In the genomic region with DNA sequence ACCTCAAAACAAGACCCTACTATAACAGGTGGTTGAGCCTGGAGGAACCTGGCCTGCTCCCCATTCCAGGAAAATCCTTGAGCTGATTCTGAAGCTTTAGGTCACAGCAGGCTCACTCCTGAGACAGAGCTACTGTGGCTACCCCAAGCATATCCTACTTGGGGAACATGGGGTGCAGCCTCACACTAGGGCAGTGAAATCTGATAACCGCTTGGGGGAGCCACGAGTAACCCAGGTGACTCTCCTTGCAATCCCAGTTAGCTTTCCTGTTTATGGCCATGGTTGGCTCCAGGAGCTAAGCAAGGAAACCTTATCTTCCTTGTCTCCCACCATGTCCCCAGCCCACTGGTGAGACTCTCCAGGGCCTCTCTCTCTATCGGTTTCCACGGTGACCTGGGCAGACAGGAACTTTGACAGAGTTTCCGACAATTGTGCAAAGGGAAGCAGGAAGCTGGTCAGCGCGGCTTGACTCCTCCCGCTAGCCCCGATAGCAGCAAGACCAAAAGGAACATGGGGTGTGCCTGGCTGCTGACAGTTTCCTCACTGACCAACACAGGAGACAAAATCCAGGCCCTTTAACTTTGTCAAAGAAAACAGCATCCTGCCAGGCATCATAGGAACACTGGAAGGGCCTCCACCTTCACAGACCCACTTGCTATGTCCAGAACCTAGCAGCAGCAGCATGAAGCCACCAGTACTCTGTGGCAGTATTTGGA, we compare ENCODE assay signal across 8 mouse cellular contexts. TPM values are rescaled to one million over a fixed set of nuclear protein-coding genes. Genes with fewer than 3 reads are reported as not detected.
DNase-seq lines count a peak whose midpoint lies in the region; ATAC-seq and TF ChIP-seq lines count a peak whose summit lies in the region.

No protein-coding gene starts in this region.

- TF ChIP-seq POLR2A in cortical plate, adult 2 months (IDR thresholded peaks at IDR 0.05; ENCODE audit: extremely low read depth, insufficient read depth, low read length): no peak

- TF ChIP-seq CTCF in cortical plate, adult 2 months (IDR thresholded peaks at IDR 0.05; ENCODE audit: extremely low read depth, insufficient read depth, low read length): peak; percentile 11; the same call in 1 of the 2 replicates

- peaks cover 35% of the 10 kb centered on the region for H3K36me3 ChIP-seq in heart, embryonic 16.5 days (ENCODE audit: control insufficient read depth, insufficient read depth)
- H3K36me3 ChIP-seq in macrophage (ENCODE audit: inconsistent target): peaks cover 53% of the 10 kb centered on the region

- no peaks in the 10 kb centered on the region; the same call in 1 of the 2 replicates for H3K4me1 ChIP-seq in cortical plate, adult 2 months (ENCODE audit: control insufficient read depth, insufficient read depth, low read length)
- peaks cover 8% of the 10 kb centered on the region; the same call in 1 of the 2 replicates for H3K4me1 ChIP-seq in heart, embryonic 16.5 days (ENCODE audit: control insufficient read depth, insufficient read depth, low read length)

- WGBS in heart, embryonic 16.5 days: 17% methylated on average over 9 of the region's 9 CpGs
- WGBS in macrophage (ENCODE audit: missing documents): 14% methylated on average over 9 of the region's 9 CpGs

- ATAC-seq in heart, embryonic 16.5 days (replicated peaks; ENCODE audit: extremely low read depth, insufficient read depth, low FRiP score): peak; percentile 71

- DNase-seq in 3T3-L1 (ENCODE audit: low read depth, low spot score): peak; percentile 5
- peak; percentile 78 for DNase-seq in kidney, postnatal 10 days
- no peak for DNase-seq in ovary, postnatal 36 days (ENCODE audit: low spot score)
- DNase-seq in cerebellum, postnatal 36 days: no peak
- DNase-seq in left cerebral cortex, adult 18-20 months (ENCODE audit: low spot score in 2 of 2): no peak

- no peaks in the 10 kb centered on the region for H3K27me3 ChIP-seq in heart, embryonic 16.5 days (ENCODE audit: control insufficient read depth, insufficient read depth, low read length)

- H3K9me3 ChIP-seq in heart, embryonic 16.5 days (replicated peaks; ENCODE audit: control insufficient read depth, low read length): no peaks in the 10 kb centered on the region

- H3K27ac ChIP-seq in cortical plate, adult 2 months (ENCODE audit: insufficient read depth, low read length): peak overlapping the region; percentile 42
- peak overlapping the region; percentile 82 for H3K27ac ChIP-seq in heart, embryonic 16.5 days (ENCODE audit: low read length)
- H3K27ac ChIP-seq in macrophage: peak overlapping the region; percentile 78

- no peaks in the 10 kb centered on the region; the same call in 1 of the 2 replicates for H3K79me2 ChIP-seq in macrophage (ENCODE audit: inconsistent target)

- H3K9ac ChIP-seq in heart, embryonic 16.5 days (ENCODE audit: low read length): no peak overlapping the region

- H3K4me2 ChIP-seq in heart, embryonic 16.5 days (ENCODE audit: low read depth, low read length): peak overlapping the region; percentile 14; the same call in 1 of the 2 replicates

- H3K4me3 ChIP-seq in cortical plate, adult 2 months (ENCODE audit: insufficient read depth, low read length): no peak overlapping the region
- no peak overlapping the region for H3K4me3 ChIP-seq in heart, embryonic 16.5 days (ENCODE audit: low read length)
- H3K4me3 ChIP-seq in macrophage (ENCODE audit: inconsistent target): no peak overlapping the region

RNA-seq across cellular contexts. Expression of a gene that starts 29.9 kb away (rescaled TPM):
- polyA plus RNA-seq in cortical plate, adult 2 months (2012; rRNA removed): 30.6 and 32.2 TPM in 2 replicates
- polyA plus RNA-seq in heart, embryonic 16.5 days (2015; fragmentation: Nextera tagmentation; extraction: Ambion mirVana): 14.5 and 14.8 TPM in 2 replicates
- total RNA-seq in macrophage (2018; cell fraction: chromatin; rRNA removed): 100 to 1,000 TPM in 17 of 26 experiments, 10 to 100 TPM in 9; 55.6 to 143 (median 105) TPM
- total RNA-seq in macrophage (2018; cell fraction: cytosol; rRNA removed): 10 to 100 TPM; 35.0 to 58.5 (median 50.0) TPM
- 10 to 100 TPM; 44.2 to 98.8 (median 78.8) TPM for total RNA-seq in macrophage (2018; cell fraction: nucleus; rRNA removed)
- 37.5 to 46.9 TPM (median 42.2 TPM) in 3 replicates for polyA plus RNA-seq in macrophage (2018)
- total RNA-seq in left cerebral cortex, adult 18-20 months (2021): 10 to 100 TPM; 42.7 to 46.0 TPM

RNA-seq across cellular contexts. Expression of a gene that starts 41.5 kb away (rescaled TPM):
- polyA plus RNA-seq in cortical plate, adult 2 months (2012; rRNA removed): 10.9 and 11.1 TPM in 2 replicates
- polyA plus RNA-seq in heart, embryonic 16.5 days (2015; fragmentation: Nextera tagmentation; extraction: Ambion mirVana): 17.9 and 21.8 TPM in 2 replicates
- total RNA-seq in macrophage (2018; cell fraction: chromatin; rRNA removed): 100 to 1,000 TPM in 11 of 26 experiments, 10 to 100 TPM in 15; 44.2 to 406 (median 95.6) TPM
- total RNA-seq in macrophage (2018; cell fraction: cytosol; rRNA removed): 10 to 100 TPM in 25 of 26 experiments, 1 to 10 TPM in 1; 7.8 to 71.2 (median 19.0) TPM
- total RNA-seq in macrophage (2018; cell fraction: nucleus; rRNA removed): 100 to 1,000 TPM in 4 of 26 experiments, 10 to 100 TPM in 22; 40.8 to 409 (median 59.9) TPM
- 7.4 to 12.5 TPM (median 11.5 TPM) in 3 replicates for polyA plus RNA-seq in macrophage (2018)
- total RNA-seq in left cerebral cortex, adult 18-20 months (2021): 10 to 100 TPM; 17.8 to 19.1 TPM

Comparison
In these comparisons a context has a peak if more than half of its experiments do, and no peak if none do; other contexts are left out.
1. DNase-seq: peak in 3T3-L1 (single experiment) and kidney, postnatal 10 days (single experiment); none in ovary, postnatal 36 days (single experiment), cerebellum, postnatal 36 days (0 of 2) and left cerebral cortex, adult 18-20 months (0 of 2).
2. Peak in every context shown above with its lines, with median percentiles within 50 percentile points of each other: H3K27ac ChIP-seq.